Mouse (Mus musculus) limb, embryonic 12.5 days (tissue): Measurements from ENCODE around the gene Ntn5. TPM values are rescaled to one million over a fixed set of nuclear protein-coding genes. Genes with fewer than 3 reads are reported as not detected.

Experiments
- ATAC-seq: fragments of 200-750 bp; cut with Nextera tagmentation; 2 replicates; pipeline ENCODE4 v1.8.0; 2017; ENCODE audit warnings: low read depth, moderate TSS enrichment; ENCODE audit not compliant: insufficient number of reproducible peaks, insufficient read depth, low FRiP score, low TSS enrichment
- H3K27ac ChIP-seq: fragments of 300-500 bp; sonication (generic); 2 replicates; pipeline ENCODE4 v1.5.1; 2016; ENCODE audit warnings: mild to moderate bottlenecking, moderate library complexity
- H3K27me3 ChIP-seq: fragments of 300-500 bp; sonication (generic); 2 replicates; pipeline ENCODE4 v1.6.1; 2016; ENCODE audit warnings: mild to moderate bottlenecking, moderate library complexity
- H3K36me3 ChIP-seq: fragments of 300-500 bp; sonication (generic); 2 replicates; pipeline ENCODE4 v1.6.1; 2016; ENCODE audit warnings: mild to moderate bottlenecking, moderate library complexity
- H3K4me1 ChIP-seq: fragments of 300-500 bp; sonication (generic); replicated peaks from 2 replicates; pipeline ENCODE4 v1.6.1; 2016
- H3K4me2 ChIP-seq: fragments of 300-500 bp; sonication (generic); 2 replicates; pipeline ENCODE4 v1.6.1; 2016; ENCODE audit warnings: mild to moderate bottlenecking, moderate library complexity
- H3K4me3 ChIP-seq: fragments of 300-500 bp; sonication (generic); replicated peaks from 2 replicates; pipeline ENCODE4 v1.5.1; 2016; ENCODE audit warnings: mild to moderate bottlenecking
- H3K9ac ChIP-seq: fragments of 300-500 bp; sonication (generic); replicated peaks from 2 replicates; pipeline ENCODE4 v1.6.1; 2016; ENCODE audit warnings: mild to moderate bottlenecking, moderate library complexity
- H3K9me3 ChIP-seq: fragments of 300-500 bp; sonication (generic); 2 replicates; pipeline ENCODE4 v1.6.1; 2016; ENCODE audit warnings: mild to moderate bottlenecking, moderate library complexity
- WGBS: fragments of 180-500 bp; shearing (Covaris S2); methylation state at CpG from one replicate; pipeline ENCODE4 v1.1.7; 2016; 5-methylcytosine and 5-hydroxymethylcytosine counted together
- polyA plus RNA-seq: library from polyadenylated mRNA; unstranded; fragments of >200 nt; fragmentation: Nextera tagmentation; extraction: Ambion mirVana; gene quantifications from 2 replicates; pipeline ENCODE4 v1.2.1, GENCODE M21; 2016

The Ntn5 gene
- polyA plus RNA-seq, 1 experiment from 2014 or later, result 0.23 TPM

DNA sequence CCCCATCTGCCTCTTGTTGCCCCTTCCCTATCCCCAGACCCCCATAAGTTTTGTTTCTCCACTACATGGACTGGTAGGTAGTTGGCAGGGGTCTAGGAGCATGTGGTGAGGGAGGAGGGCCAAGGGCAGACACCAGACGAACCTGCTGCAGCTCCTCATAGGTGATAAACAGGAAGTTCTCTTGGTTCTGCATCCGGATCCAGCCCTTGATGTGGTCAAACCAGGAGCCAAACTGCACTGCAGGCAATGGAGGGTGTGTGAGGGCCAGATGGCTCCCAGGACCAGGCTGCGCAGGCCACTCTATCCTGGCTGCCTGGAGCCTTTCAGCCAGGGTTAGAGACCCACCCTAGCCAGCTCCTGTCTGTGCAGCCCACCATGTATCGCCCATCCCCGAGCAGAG lies 49.7 kb downstream of the Ntn5 start:
- Histone ChIP-seq H3K36me3 (peaks cover 15% of the 10 kb centered on the region), H3K9me3 (no peaks in the 10 kb centered on the region), H3K4me1 (peaks cover 13% of the 10 kb centered on the region), H3K9ac (no peak overlapping the region), H3K4me3 (no peak overlapping the region), H3K27me3 (no peaks in the 10 kb centered on the region), H3K27ac (no peak overlapping the region), H3K4me2 (no peak overlapping the region)
- 72% methylated on average over 5 of the region's 5 CpGs for WGBS
- no peak for ATAC-seq

DNA sequence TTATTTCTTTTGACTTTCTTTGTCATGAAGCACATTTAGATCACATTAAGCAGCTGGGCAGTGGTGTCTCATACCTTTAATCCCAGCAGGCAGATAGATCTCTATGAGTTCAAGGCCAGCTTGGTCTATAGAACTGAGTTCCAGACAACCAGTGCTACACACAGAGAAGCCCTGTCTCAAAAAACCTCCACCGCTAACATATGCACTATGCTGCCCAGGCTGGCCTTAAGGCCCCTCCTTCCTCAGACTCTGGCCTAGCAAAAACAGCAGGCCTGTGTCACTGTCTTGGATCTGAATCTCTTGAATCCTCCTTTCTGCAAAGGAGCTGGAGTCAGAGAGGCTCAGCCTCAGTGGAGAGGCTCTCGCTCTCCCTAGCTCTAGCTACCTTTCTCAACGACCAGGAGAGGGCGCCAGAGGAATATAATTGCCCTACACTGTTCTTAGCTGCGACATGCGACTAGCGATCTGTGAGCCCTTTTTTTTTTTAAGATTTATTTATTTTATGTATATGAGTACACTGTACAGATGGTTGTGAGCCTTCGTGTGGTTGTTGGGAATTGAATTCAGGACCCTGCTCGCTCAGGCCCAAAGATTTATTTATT lies 55.4 kb downstream of the Ntn5 start:
- Histone ChIP-seq H3K4me3 (no peak overlapping the region), H3K27me3 (no peaks in the 10 kb centered on the region), H3K4me2 (no peak overlapping the region), H3K9me3 (no peaks in the 10 kb centered on the region), H3K27ac (no peak overlapping the region), H3K4me1 (0 out of 2 replicates have a peak, but pooled peaks cover 4% of the 10 kb centered on the region), H3K36me3 (no peaks in the 10 kb centered on the region), H3K9ac (no peak overlapping the region)
- peak; percentile 81; the same call in 1 of the 2 replicates for ATAC-seq
- WGBS, result 7% methylated on average over 9 of the region's 9 CpGs

GRCm38 (mm10) chr7:45739820-45740219 lies 56.0 kb downstream of the Ntn5 start:
- no peaks in the 10 kb centered on the region for H3K36me3 ChIP-seq
- no peak overlapping the region for H3K27ac ChIP-seq
- H3K27me3 ChIP-seq, result no peaks in the 10 kb centered on the region
- no peaks in the 10 kb centered on the region for H3K9me3 ChIP-seq
- ATAC-seq, result no peak
- 0 out of 2 replicates have a peak, but pooled peaks cover 4% of the 10 kb centered on the region for H3K4me1 ChIP-seq
- H3K9ac ChIP-seq, result no peak overlapping the region
- no peak overlapping the region for H3K4me3 ChIP-seq
- 76% methylated on average over 10 of the region's 10 CpGs for WGBS
- no peak overlapping the region for H3K4me2 ChIP-seq

GRCm38 (mm10) chr7:45741308-45741707 lies 57.5 kb downstream of the Ntn5 start:
- Histone ChIP-seq H3K4me2 (no peak overlapping the region), H3K9ac (no peak overlapping the region)
- WGBS, result 85% methylated on average over 12 of the region's 12 CpGs

DNA sequence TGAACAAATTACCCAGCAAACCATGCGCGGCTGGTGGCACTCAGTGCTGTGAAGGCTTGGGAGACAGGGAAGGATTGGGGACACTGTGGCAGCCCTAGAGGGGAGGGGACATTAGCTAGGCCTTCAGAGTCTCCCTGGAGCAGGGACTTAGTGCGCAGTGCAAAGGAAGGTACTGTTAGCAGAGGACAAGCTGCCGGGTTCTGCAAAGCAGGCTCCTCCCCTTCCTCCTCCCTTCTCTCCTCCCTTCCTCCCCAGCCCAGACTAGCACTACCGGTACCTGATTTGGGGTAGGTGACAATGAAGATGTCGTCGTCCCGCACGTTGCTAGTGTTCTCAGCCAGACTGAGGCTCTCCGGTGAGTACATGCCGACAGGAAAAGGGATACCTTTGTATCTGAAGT lies 58.0 kb downstream of the Ntn5 start:
- Histone ChIP-seq H3K4me1 (0 out of 2 replicates have a peak, but pooled peaks cover 4% of the 10 kb centered on the region), H3K27ac (no peak overlapping the region), H3K27me3 (no peaks in the 10 kb centered on the region), H3K36me3 (no peaks in the 10 kb centered on the region), H3K4me2 (peak overlapping the region; percentile 47), H3K9ac (0 out of 2 replicates have a peak overlapping the region, but pooled peaks have one; percentile 28), H3K9me3 (0 out of 2 replicates have a peak, but pooled peaks cover 3% of the 10 kb centered on the region), H3K4me3 (peak overlapping the region; percentile 26)
- WGBS, result 31% methylated on average over 11 of the region's 11 CpGs
- 0 out of 2 replicates have a peak, but pooled peaks have one; percentile 33 for ATAC-seq

More at GRCm38 (mm10) chr7:45741308-45741707, 57.5 kb downstream of the Ntn5 start:
- H3K27ac ChIP-seq, result no peak overlapping the region
- H3K4me1 ChIP-seq, result 0 out of 2 replicates have a peak, but pooled peaks cover 4% of the 10 kb centered on the region
- no peaks in the 10 kb centered on the region for H3K27me3 ChIP-seq
- H3K36me3 ChIP-seq, result no peaks in the 10 kb centered on the region
- no peak overlapping the region for H3K4me3 ChIP-seq
- no peak for ATAC-seq
- no peaks in the 10 kb centered on the region for H3K9me3 ChIP-seq

GRCm38 (mm10) chr7:45742338-45742737 lies 58.5 kb downstream of the Ntn5 start:
- WGBS, result 31% methylated on average over 19 of the region's 19 CpGs
- H3K9ac ChIP-seq, result 0 out of 2 replicates have a peak overlapping the region, but pooled peaks have one; percentile 28

More at GRCm38 (mm10) chr7:45742338-45742737, 58.5 kb downstream of the Ntn5 start:
- H3K27ac ChIP-seq, result no peak overlapping the region
- H3K36me3 ChIP-seq, result no peaks in the 10 kb centered on the region
- 0 out of 2 replicates have a peak, but pooled peaks cover 6% of the 10 kb centered on the region for H3K9me3 ChIP-seq
- no peaks in the 10 kb centered on the region for H3K27me3 ChIP-seq
- H3K4me2 ChIP-seq, result peak overlapping the region; percentile 47
- H3K4me1 ChIP-seq, result 0 out of 2 replicates have a peak, but pooled peaks cover 4% of the 10 kb centered on the region
- H3K4me3 ChIP-seq, result peak overlapping the region; percentile 26
- no peak for ATAC-seq

Other genes with a start within 250 kb of the Ntn5 start
- 45.2 and 46.2 TPM in 2 replicates for gene Gys1, start 249.2 kb upstream of the Ntn5 start, polyA plus RNA-seq
- 155 and 156 TPM in 2 replicates for gene Ruvbl2, start 245.9 kb upstream of the Ntn5 start, polyA plus RNA-seq
- 4,887 and 4,953 TPM in 2 replicates for gene Ftl1, start 224.1 kb upstream of the Ntn5 start, polyA plus RNA-seq
- gene Bax, start 217.1 kb upstream of the Ntn5 start, polyA plus RNA-seq, result 224 and 230 TPM in 2 replicates
- gene Tulp2, start 202.1 kb upstream of the Ntn5 start, polyA plus RNA-seq, result 1.4 TPM in 2 replicates
- gene Gm45808, start 197.2 kb upstream of the Ntn5 start, polyA plus RNA-seq, result not detected in 2 replicates
- 3.2 and 3.3 TPM in 2 replicates for gene Dhdh, start 195.2 kb upstream of the Ntn5 start, polyA plus RNA-seq
- 149 and 160 TPM in 2 replicates for gene Nucb1, start 173.6 kb upstream of the Ntn5 start, polyA plus RNA-seq
- 26.0 and 27.1 TPM in 2 replicates for gene Ppp1r15a, start 157.8 kb upstream of the Ntn5 start, polyA plus RNA-seq
- 1.4 TPM in 2 replicates for gene Plekha4, start 157.7 kb upstream of the Ntn5 start, polyA plus RNA-seq
- 0.55 and 1.1 TPM in 2 replicates for gene Hsd17b14, start 129.1 kb upstream of the Ntn5 start, polyA plus RNA-seq
- 50.4 and 56.5 TPM in 2 replicates for gene Bcat2, start 113.9 kb upstream of the Ntn5 start, polyA plus RNA-seq
- not detected in 2 replicates for gene Fgf21, start 68.5 kb upstream of the Ntn5 start, polyA plus RNA-seq
- gene Fut1, start 66.7 kb upstream of the Ntn5 start, polyA plus RNA-seq, result not detected in 2 replicates
- gene Izumo1, start 62.2 kb upstream of the Ntn5 start, polyA plus RNA-seq, result 0.13 and 0.17 TPM in 2 replicates
- 11.7 and 13.4 TPM in 2 replicates for gene Rasip1, start 56.5 kb upstream of the Ntn5 start, polyA plus RNA-seq
- gene Mamstr, start 44.0 kb upstream of the Ntn5 start, polyA plus RNA-seq, result 5.7 and 5.9 TPM in 2 replicates
- gene Fut2, start 17.6 kb upstream of the Ntn5 start, polyA plus RNA-seq, result 0.15 TPM in 2 replicates
- gene Sec1, start 10.4 kb downstream of the Ntn5 start, polyA plus RNA-seq, result 0.40 and 0.74 TPM in 2 replicates
- 8.8 and 12.6 TPM in 2 replicates for gene Car11, start 15.8 kb downstream of the Ntn5 start, polyA plus RNA-seq
- gene Dbp, start 21.1 kb downstream of the Ntn5 start, polyA plus RNA-seq, result 6.4 and 8.5 TPM in 2 replicates
- gene Rpl18, start 31.4 kb downstream of the Ntn5 start, polyA plus RNA-seq, result 990 and 1,038 TPM in 2 replicates
- 32.5 TPM in 2 replicates for gene Sphk2, start 34.0 kb downstream of the Ntn5 start, polyA plus RNA-seq
- gene Fam83e, start 37.2 kb downstream of the Ntn5 start, polyA plus RNA-seq, result 1.0 and 1.3 TPM in 2 replicates
- gene Spaca4, start 41.8 kb downstream of the Ntn5 start, polyA plus RNA-seq, result not detected in 2 replicates
- 3.4 and 4.9 TPM in 2 replicates for gene Lmtk3, start 99.7 kb downstream of the Ntn5 start, polyA plus RNA-seq
- 1.6 and 1.9 TPM in 2 replicates for gene Sult2b1, start 100.6 kb downstream of the Ntn5 start, polyA plus RNA-seq
- gene Cyth2, start 130.6 kb downstream of the Ntn5 start, polyA plus RNA-seq, result 171 and 175 TPM in 2 replicates
- gene Kcnj14, start 140.8 kb downstream of the Ntn5 start, polyA plus RNA-seq, result 1.6 and 2.2 TPM in 2 replicates
- gene Grwd1, start 146.9 kb downstream of the Ntn5 start, polyA plus RNA-seq, result 75.4 and 78.0 TPM in 2 replicates
- 50.0 and 65.6 TPM in 2 replicates for gene Kdelr1, start 188.8 kb downstream of the Ntn5 start, polyA plus RNA-seq
- 0.35 and 0.37 TPM in 2 replicates for gene Grin2d, start 194.4 kb downstream of the Ntn5 start, polyA plus RNA-seq
- gene Syngr4, start 212.7 kb downstream of the Ntn5 start, polyA plus RNA-seq, result 0.41 and 0.65 TPM in 2 replicates
- 5.0 and 6.0 TPM in 2 replicates for gene Tmem143, start 212.9 kb downstream of the Ntn5 start, polyA plus RNA-seq
- gene Emp3, start 237.4 kb downstream of the Ntn5 start, polyA plus RNA-seq, result 58.4 and 59.0 TPM in 2 replicates
- gene Ccdc114, start 240.1 kb downstream of the Ntn5 start, polyA plus RNA-seq, result 4.3 and 5.2 TPM in 2 replicates